Mouse (Mus musculus) kidney, adult 2 months (tissue): ENCODE results near the gene Snai3.

ENCODE experiments used
- CTCF ChIP-seq: fragments of 200-500 bp; conservative IDR thresholded peaks from 2 replicates; pipeline ENCODE4 v1.5.1; 2011; ENCODE audit warnings: low read depth, mild to moderate bottlenecking, control low read depth, low read length, moderate library complexity, mixed read lengths; ENCODE audit not compliant: insufficient read depth, insufficient read length
- POLR2A ChIP-seq: fragments of 200-500 bp; IDR thresholded peaks from one replicate; pipeline ENCODE4 v1.6.1; 2011; ENCODE audit warnings: low read depth, low read length, control low read depth

DNA sequence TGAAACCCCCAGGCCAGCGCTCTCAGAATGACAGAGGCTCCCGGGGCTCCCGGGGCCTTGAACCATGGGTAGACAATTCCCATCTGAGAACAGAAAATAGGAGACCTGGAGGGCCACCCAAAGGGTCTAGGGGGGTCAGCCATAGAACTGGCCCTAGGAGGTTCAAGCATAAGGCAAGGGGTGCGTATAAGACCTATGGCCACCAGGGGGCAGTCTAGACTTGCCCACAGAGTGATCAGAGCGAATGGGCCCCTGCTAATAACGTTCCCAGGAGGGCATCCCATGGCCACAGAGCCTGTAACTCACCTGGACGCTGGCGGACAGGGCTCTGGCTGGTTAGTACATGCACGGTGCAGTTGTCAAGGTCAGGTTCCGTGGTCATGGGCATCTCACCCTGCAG lies 40.3 kb upstream of the Snai3 start:
- TF ChIP-seq POLR2A (no peak), CTCF (peak; percentile 90)
